Mouse (Mus musculus) lung, embryonic 15.5 days (tissue): ENCODE measurements around the gene Ciita. TPM values are rescaled to one million over a fixed set of nuclear protein-coding genes. Genes with fewer than 3 reads are reported as not detected.

ENCODE experiments used
- ATAC-seq: fragments of 200-750 bp; cut with Nextera tagmentation; 2 replicates; pipeline ENCODE4 v1.8.0; 2017; ENCODE audit warnings: moderate number of reproducible peaks, borderline replicate concordance; ENCODE audit not compliant: low FRiP score, low TSS enrichment; ENCODE audit errors: extremely low read depth
- H3K27ac ChIP-seq: fragments of 300-500 bp; sonication (generic); 2 replicates; pipeline ENCODE4 v1.5.1; 2015; ENCODE audit warnings: moderate library complexity, mild to moderate bottlenecking, inconsistent platforms
- H3K27me3 ChIP-seq: fragments of 300-500 bp; sonication (generic); 2 replicates; pipeline ENCODE4 v1.6.1; 2015; ENCODE audit warnings: inconsistent platforms
- H3K36me3 ChIP-seq: fragments of 300-500 bp; sonication (generic); 2 replicates; pipeline ENCODE4 v1.6.1; 2015; ENCODE audit warnings: inconsistent platforms
- H3K4me1 ChIP-seq: fragments of 300-500 bp; sonication (generic); 2 replicates; pipeline ENCODE4 v1.6.1; 2015; ENCODE audit warnings: inconsistent platforms
- H3K4me2 ChIP-seq: fragments of 300-500 bp; sonication (generic); 2 replicates; pipeline ENCODE4 v1.6.1; 2015; ENCODE audit warnings: inconsistent platforms, mild to moderate bottlenecking, moderate library complexity
- H3K4me3 ChIP-seq: fragments of 300-500 bp; sonication (generic); 2 replicates; pipeline ENCODE4 v1.5.1; 2015; ENCODE audit warnings: mild to moderate bottlenecking, inconsistent platforms
- H3K9ac ChIP-seq: fragments of 300-500 bp; sonication (generic); 2 replicates; pipeline ENCODE4 v1.6.1; 2015; ENCODE audit warnings: inconsistent platforms
- H3K9me3 ChIP-seq: fragments of 300-500 bp; sonication (generic); 2 replicates; pipeline ENCODE4 v1.6.1; 2016; ENCODE audit warnings: inconsistent platforms
- WGBS: fragments of 180-500 bp; shearing (Covaris S2); methylation state at CpG from one replicate; pipeline ENCODE4 v1.1.7; 2015; 5-methylcytosine and 5-hydroxymethylcytosine counted together
- polyA plus RNA-seq: library from polyadenylated mRNA; unstranded; fragments of >200 nt; fragmentation: Nextera tagmentation; extraction: Ambion mirVana; gene quantifications from 2 replicates; pipeline ENCODE4 v1.2.1, GENCODE M21; 2015

Gene Ciita
- polyA plus RNA-seq, 1 experiment from 2014 or later, result 1.00 TPM

GRCm38 (mm10) chr16:10448931-10449330 is 30.9 kb upstream of the Ciita start:
- Histone ChIP-seq H3K9ac (no peak overlapping the region), H3K4me3 (no peak overlapping the region), H3K27me3 (no peaks in the 10 kb centered on the region), H3K36me3 (no peaks in the 10 kb centered on the region), H3K27ac (no peak overlapping the region), H3K9me3 (no peaks in the 10 kb centered on the region), H3K4me2 (no peak overlapping the region), H3K4me1 (peaks cover 42% of the 10 kb centered on the region)
- WGBS, result 80% methylated on average over 9 of the region's 9 CpGs
- ATAC-seq, result no peak

- Histone ChIP-seq H3K9ac (no peak overlapping the region), H3K9me3 (no peaks in the 10 kb centered on the region), H3K4me2 (no peak overlapping the region), H3K36me3 (no peaks in the 10 kb centered on the region), H3K4me1 (peaks cover 39% of the 10 kb centered on the region), H3K27me3 (no peaks in the 10 kb centered on the region), H3K4me3 (no peak overlapping the region), H3K27ac (peak overlapping the region; percentile 75)
- 53% methylated on average over 2 of the region's 2 CpGs for WGBS
- ATAC-seq, result no peak
These were observed 28.0 kb upstream of the Ciita start for GRCm38 (mm10) chr16:10451906-10452305.

- Histone ChIP-seq H3K4me1 (peaks cover 36% of the 10 kb centered on the region), H3K4me3 (no peak overlapping the region), H3K36me3 (no peaks in the 10 kb centered on the region), H3K27ac (peak overlapping the region; percentile 75), H3K27me3 (no peaks in the 10 kb centered on the region), H3K9ac (no peak overlapping the region), H3K9me3 (no peaks in the 10 kb centered on the region), H3K4me2 (peak overlapping the region; percentile 7; the same call in 1 of the 2 replicates)
- ATAC-seq, result peak; percentile 93
- 18% methylated on average over 8 of the region's 8 CpGs for WGBS
These were observed 27.4 kb upstream of the Ciita start for GRCm38 (mm10) chr16:10452445-10452896.

GRCm38 (mm10) chr16:10453872-10454582 is 25.8 kb upstream of the Ciita start:
- 82% methylated on average over 6 of the region's 6 CpGs for WGBS
- Histone ChIP-seq H3K4me2 (no peak overlapping the region), H3K9me3 (no peaks in the 10 kb centered on the region), H3K27me3 (no peaks in the 10 kb centered on the region), H3K27ac (no peak overlapping the region), H3K4me1 (peaks cover 31% of the 10 kb centered on the region), H3K36me3 (no peaks in the 10 kb centered on the region), H3K4me3 (no peak overlapping the region), H3K9ac (no peak overlapping the region)
- no peak for ATAC-seq

- Histone ChIP-seq H3K36me3 (no peaks in the 10 kb centered on the region), H3K27ac (no peak overlapping the region), H3K9me3 (no peaks in the 10 kb centered on the region), H3K4me3 (no peak overlapping the region), H3K9ac (no peak overlapping the region), H3K4me2 (no peak overlapping the region), H3K4me1 (peaks cover 31% of the 10 kb centered on the region), H3K27me3 (no peaks in the 10 kb centered on the region)
- no peak for ATAC-seq
- 31% methylated on average over 3 of the region's 3 CpGs for WGBS
These were observed 25.3 kb upstream of the Ciita start for GRCm38 (mm10) chr16:10454583-10454974.

- no peak for ATAC-seq
- 69% methylated on average over 2 of the region's 2 CpGs for WGBS
- H3K27me3 ChIP-seq, result no peaks in the 10 kb centered on the region
These were observed 19.7 kb upstream of the Ciita start for GRCm38 (mm10) chr16:10460188-10460587.

GRCm38 (mm10) chr16:10461178-10461577 is 18.7 kb upstream of the Ciita start:
- H3K4me3 ChIP-seq, result no peak overlapping the region
- WGBS, result 80% methylated on average over 2 of the region's 2 CpGs
- no peaks in the 10 kb centered on the region for H3K4me1 ChIP-seq
- H3K4me2 ChIP-seq, result no peak overlapping the region
- no peak for ATAC-seq
- no peak overlapping the region for H3K27ac ChIP-seq
- H3K9me3 ChIP-seq, result no peaks in the 10 kb centered on the region
- H3K27me3 ChIP-seq, result no peaks in the 10 kb centered on the region
- no peaks in the 10 kb centered on the region for H3K36me3 ChIP-seq
- no peak overlapping the region for H3K9ac ChIP-seq

More at GRCm38 (mm10) chr16:10460188-10460587, 19.7 kb upstream of the Ciita start:
- Histone ChIP-seq H3K27ac (no peak overlapping the region), H3K36me3 (no peaks in the 10 kb centered on the region), H3K4me3 (no peak overlapping the region), H3K4me2 (no peak overlapping the region), H3K9me3 (no peaks in the 10 kb centered on the region), H3K4me1 (no peaks in the 10 kb centered on the region), H3K9ac (no peak overlapping the region)

GRCm38 (mm10) chr16:10465011-10465681 is 14.7 kb upstream of the Ciita start:
- Histone ChIP-seq H3K36me3 (no peaks in the 10 kb centered on the region), H3K27me3 (no peaks in the 10 kb centered on the region), H3K4me1 (no peaks in the 10 kb centered on the region)

GRCm38 (mm10) chr16:10467391-10468107 is 12.3 kb upstream of the Ciita start:
- no peaks in the 10 kb centered on the region for H3K9me3 ChIP-seq
- 0 out of 2 replicates have a peak overlapping the region, but pooled peaks have one; percentile 5 for H3K27ac ChIP-seq
- no peak overlapping the region for H3K4me2 ChIP-seq
- no peak overlapping the region for H3K9ac ChIP-seq
- no peak for ATAC-seq
- H3K27me3 ChIP-seq, result no peaks in the 10 kb centered on the region
- no peaks in the 10 kb centered on the region; the same call in 1 of the 2 replicates for H3K4me1 ChIP-seq
- 32% methylated on average over 11 of the region's 11 CpGs for WGBS
- H3K36me3 ChIP-seq, result no peaks in the 10 kb centered on the region
- no peak overlapping the region for H3K4me3 ChIP-seq

More at GRCm38 (mm10) chr16:10465011-10465681, 14.7 kb upstream of the Ciita start:
- H3K4me3 ChIP-seq, result no peak overlapping the region
- H3K4me2 ChIP-seq, result no peak overlapping the region
- no peak for ATAC-seq
- 19% methylated on average over 4 of the region's 4 CpGs for WGBS
- H3K27ac ChIP-seq, result no peak overlapping the region
- no peaks in the 10 kb centered on the region for H3K9me3 ChIP-seq
- no peak overlapping the region for H3K9ac ChIP-seq

- Histone ChIP-seq H3K9me3 (no peaks in the 10 kb centered on the region), H3K4me3 (no peak overlapping the region), H3K9ac (no peak overlapping the region), H3K4me2 (no peak overlapping the region), H3K27ac (no peak overlapping the region), H3K36me3 (no peaks in the 10 kb centered on the region), H3K4me1 (peaks cover 3% of the 10 kb centered on the region; the same call in 1 of the 2 replicates), H3K27me3 (no peaks in the 10 kb centered on the region)
- 76% methylated on average over 1 of the region's 1 CpGs for WGBS
- ATAC-seq, result no peak
These were observed 11.7 kb upstream of the Ciita start for GRCm38 (mm10) chr16:10468201-10468600.

- Histone ChIP-seq H3K4me2 (no peak overlapping the region), H3K9me3 (no peaks in the 10 kb centered on the region), H3K4me1 (peaks cover 20% of the 10 kb centered on the region; the same call in 1 of the 2 replicates), H3K36me3 (no peaks in the 10 kb centered on the region), H3K27me3 (no peaks in the 10 kb centered on the region), H3K9ac (no peak overlapping the region), H3K4me3 (no peak overlapping the region), H3K27ac (no peak overlapping the region)
- ATAC-seq, result no peak
- 91% methylated on average over 3 of the region's 3 CpGs for WGBS
These were observed 7.9 kb upstream of the Ciita start for GRCm38 (mm10) chr16:10471950-10472349.
